Mouse (Mus musculus) erythroblast, embryonic 14.5 days (primary cell): ENCODE measurements around the gene Gm10591. TPM values are rescaled to one million over a fixed set of nuclear protein-coding genes. Genes with fewer than 3 reads are reported as not detected.
"Not testable (repeated sequence)": the region's sequence is repeated elsewhere in the genome, so short reads cannot be mapped to it uniquely, and the experiment has no call there.

Source experiments
- H3K27me3 ChIP-seq: 2 replicates; pipeline ENCODE4 v1.6.1; 2012; ENCODE audit warnings: inconsistent platforms; ENCODE audit not compliant: control insufficient read depth
- H3K36me3 ChIP-seq: 2 replicates; pipeline ENCODE4 v1.6.1; 2012; ENCODE audit warnings: mild to moderate bottlenecking, inconsistent platforms; ENCODE audit not compliant: control insufficient read depth
- H3K4me1 ChIP-seq: 2 replicates; pipeline ENCODE4 v1.6.1; 2012; ENCODE audit warnings: inconsistent platforms; ENCODE audit not compliant: control insufficient read depth
- H3K4me3 ChIP-seq: replicated peaks from 2 replicates; pipeline ENCODE3; 2012; ENCODE audit warnings: moderate library complexity, mild to moderate bottlenecking, inconsistent platforms
- H3K9me3 ChIP-seq: 2 replicates; pipeline ENCODE4 v1.6.1; 2012; ENCODE audit warnings: low read length, inconsistent platforms, mixed read lengths; ENCODE audit not compliant: control insufficient read depth
- polyA plus RNA-seq: library from polyadenylated mRNA; stranded (reverse); fragments of >175 nt; gene quantifications from 2 replicates; pipeline ENCODE4 v1.2.3, GENCODE M21; 2012

The Gm10591 gene
- not detected in 2 replicates for polyA plus RNA-seq

- H3K4me1 ChIP-seq, H3K9me3 ChIP-seq, H3K36me3 ChIP-seq, H3K27me3 ChIP-seq, H3K4me3 ChIP-seq: not testable (repeated sequence)
Measured at GRCm38 (mm10) chr4:42611895-42612294, at the start of gene Gm10591. TSS of gene Gm10591 (plus strand) at chr4:42612195.

GRCm38 (mm10) chr4:42629419-42629818 is 17.4 kb downstream of the Gm10591 start, which contains the start of gene Gm2564:
TSS of gene Gm2564 (plus strand) at chr4:42629719.
- H3K36me3 ChIP-seq, H3K27me3 ChIP-seq, H3K4me3 ChIP-seq, H3K9me3 ChIP-seq, H3K4me1 ChIP-seq: not testable (repeated sequence)

- not testable (repeated sequence) for H3K4me1 ChIP-seq, H3K4me3 ChIP-seq, H3K36me3 ChIP-seq, H3K27me3 ChIP-seq, H3K9me3 ChIP-seq
Measured at GRCm38 (mm10) chr4:42654951-42655350, 43.0 kb downstream of the Gm10591 start, which contains the start of gene Ccl27b. TSS of gene Ccl27b (plus strand) at chr4:42655251.

GRCm38 (mm10) chr4:42661793-42662192 is 49.8 kb downstream of the Gm10591 start, which contains the start of gene Il11ra2:
TSS of gene Il11ra2 (minus strand) at chr4:42661893.
- H3K9me3 ChIP-seq, H3K4me3 ChIP-seq, H3K27me3 ChIP-seq, H3K4me1 ChIP-seq, H3K36me3 ChIP-seq: not testable (repeated sequence)

Other genes starting within 250 kb of the Gm10591 start
- 0.97 TPM in 1 of 2 replicates, not detected in the other for gene Gm21586, start 172.8 kb upstream of the Gm10591 start, polyA plus RNA-seq
- not detected in 2 replicates for gene Gm2163, start 145.4 kb upstream of the Gm10591 start, polyA plus RNA-seq
- gene Fam205a2, start 84.0 kb upstream of the Gm10591 start, polyA plus RNA-seq, result not detected in 2 replicates
- not detected in 2 replicates for gene Gm2564, start 17.5 kb downstream of the Gm10591 start, polyA plus RNA-seq
- gene Ccl27b, start 43.1 kb downstream of the Gm10591 start, polyA plus RNA-seq, result not detected in 2 replicates
- gene Il11ra2, start 49.7 kb downstream of the Gm10591 start, polyA plus RNA-seq, result 0.03 TPM in 1 of 2 replicates, not detected in the other
- not detected in 2 replicates for gene 4930578G10Rik, start 123.3 kb downstream of the Gm10591 start, polyA plus RNA-seq
- gene Ccl19, start 144.4 kb downstream of the Gm10591 start, polyA plus RNA-seq, result not detected in 2 replicates
- not detected in 2 replicates for gene Ccl21a, start 161.8 kb downstream of the Gm10591 start, polyA plus RNA-seq
- 0.01 TPM in 1 of 2 replicates, not detected in the other for gene Fam205a1, start 241.7 kb downstream of the Gm10591 start, polyA plus RNA-seq
- not detected in 2 replicates for gene Gm12394, start 244.6 kb downstream of the Gm10591 start, polyA plus RNA-seq